Mouse (Mus musculus): ENCODE data around the gene Ambp. TPM values are rescaled to one million over a fixed set of nuclear protein-coding genes. Genes with fewer than 3 reads are reported as not detected.

Ambp gene
- polyA plus RNA-seq (2015; fragmentation: Nextera tagmentation; extraction: Ambion mirVana): 8.2 and 10.6 TPM in 2 replicates

GRCm38 (mm10) chr4:63154699-63155098 lies at the start of gene Ambp:
TSS of gene Ambp (minus strand) at chr4:63154799.
- ATAC-seq (ENCODE audit: low FRiP score, low TSS enrichment) (no peak), DNase-seq (ENCODE audit: low spot score) (no peak)
- WGBS: 64% methylated on average over 5 of the region's 5 CpGs
- H3K4me3 ChIP-seq (ENCODE audit: low read depth, low read length): no peak within 1 kb of the TSS
- H3K36me3 ChIP-seq (ENCODE audit: control insufficient read depth, insufficient read depth, low read length): no peaks in the 10 kb centered on the region
- H3K9me3 ChIP-seq (ENCODE audit: control insufficient read depth, low read length): no peaks in the 10 kb centered on the region
- H3K9ac ChIP-seq (ENCODE audit: low read length): no peak within 1 kb of the TSS
- no peaks in the 10 kb centered on the region for H3K27me3 ChIP-seq (ENCODE audit: control insufficient read depth, insufficient read depth, low read length)
- no peak for TF ChIP-seq CTCF (IDR thresholded peaks at IDR 0.05; ENCODE audit: low read depth)
- TF ChIP-seq EP300 (optimal IDR thresholded peaks at IDR 0.05): no peak
- H3K4me2 ChIP-seq (replicated peaks; ENCODE audit: low read depth): no peak within 1 kb of the TSS
- H3K27ac ChIP-seq (replicated peaks): no peak within 1 kb of the TSS
- H3K4me1 ChIP-seq (replicated peaks; ENCODE audit: control insufficient read depth, insufficient read depth): no peaks in the 10 kb centered on the region

- ATAC-seq (ENCODE audit: low FRiP score, low TSS enrichment): no peak
- no peak for DNase-seq (ENCODE audit: low spot score)
- Histone ChIP-seq H3K9ac (ENCODE audit: low read length) (no peak overlapping the region), H3K4me1 (replicated peaks; ENCODE audit: control insufficient read depth, insufficient read depth) (no peaks in the 10 kb centered on the region), H3K4me3 (ENCODE audit: low read depth, low read length) (no peak overlapping the region), H3K4me2 (replicated peaks; ENCODE audit: low read depth) (no peak overlapping the region), H3K27ac (replicated peaks) (no peak overlapping the region), H3K36me3 (ENCODE audit: control insufficient read depth, insufficient read depth, low read length) (no peaks in the 10 kb centered on the region), H3K9me3 (ENCODE audit: control insufficient read depth, low read length) (no peaks in the 10 kb centered on the region), H3K27me3 (ENCODE audit: control insufficient read depth, insufficient read depth, low read length) (no peaks in the 10 kb centered on the region)
- 84% methylated on average over 7 of the region's 7 CpGs for WGBS
- TF ChIP-seq CTCF (IDR thresholded peaks at IDR 0.05; ENCODE audit: low read depth) (no peak), EP300 (optimal IDR thresholded peaks at IDR 0.05) (no peak)
Measured at GRCm38 (mm10) chr4:63203874-63204273, 49.3 kb upstream of the Ambp start.

- H3K9me3 ChIP-seq (ENCODE audit: control insufficient read depth, low read length): no peaks in the 10 kb centered on the region
- H3K9ac ChIP-seq (ENCODE audit: low read length): no peak overlapping the region
- DNase-seq (ENCODE audit: low spot score) (no peak), ATAC-seq (ENCODE audit: low FRiP score, low TSS enrichment) (peak; percentile 18; the same call in 1 of the 2 replicates)
- H3K4me2 ChIP-seq (replicated peaks; ENCODE audit: low read depth): no peak overlapping the region
- H3K27ac ChIP-seq (replicated peaks): no peak overlapping the region
- no peaks in the 10 kb centered on the region for H3K4me1 ChIP-seq (replicated peaks; ENCODE audit: control insufficient read depth, insufficient read depth)
- H3K36me3 ChIP-seq (ENCODE audit: control insufficient read depth, insufficient read depth, low read length): no peaks in the 10 kb centered on the region
- no peak overlapping the region for H3K4me3 ChIP-seq (ENCODE audit: low read depth, low read length)
- WGBS: 86% methylated on average over 5 of the region's 5 CpGs
- H3K27me3 ChIP-seq (ENCODE audit: control insufficient read depth, insufficient read depth, low read length): no peaks in the 10 kb centered on the region
- no peak for TF ChIP-seq CTCF (IDR thresholded peaks at IDR 0.05; ENCODE audit: low read depth)
- no peak for TF ChIP-seq EP300 (optimal IDR thresholded peaks at IDR 0.05)
Measured at GRCm38 (mm10) chr4:63199366-63199765, 44.8 kb upstream of the Ambp start.

- Histone ChIP-seq H3K4me3 (ENCODE audit: low read depth, low read length) (no peak overlapping the region), H3K4me1 (replicated peaks; ENCODE audit: control insufficient read depth, insufficient read depth) (no peaks in the 10 kb centered on the region), H3K36me3 (ENCODE audit: control insufficient read depth, insufficient read depth, low read length) (no peaks in the 10 kb centered on the region), H3K27ac (replicated peaks) (no peak overlapping the region), H3K9me3 (ENCODE audit: control insufficient read depth, low read length) (no peaks in the 10 kb centered on the region), H3K27me3 (ENCODE audit: control insufficient read depth, insufficient read depth, low read length) (no peaks in the 10 kb centered on the region), H3K9ac (ENCODE audit: low read length) (no peak overlapping the region), H3K4me2 (replicated peaks; ENCODE audit: low read depth) (no peak overlapping the region)
- WGBS: 66% methylated on average over 2 of the region's 2 CpGs
- TF ChIP-seq EP300 (optimal IDR thresholded peaks at IDR 0.05) (no peak), CTCF (IDR thresholded peaks at IDR 0.05; ENCODE audit: low read depth) (no peak)
- no peak for DNase-seq (ENCODE audit: low spot score)
- ATAC-seq (ENCODE audit: low FRiP score, low TSS enrichment): no peak
Measured at GRCm38 (mm10) chr4:63194366-63194765, 39.8 kb upstream of the Ambp start.

GRCm38 (mm10) chr4:63191641-63192040 lies 37.0 kb upstream of the Ambp start:
- H3K9me3 ChIP-seq (ENCODE audit: control insufficient read depth, low read length): no peaks in the 10 kb centered on the region
- no peaks in the 10 kb centered on the region for H3K27me3 ChIP-seq (ENCODE audit: control insufficient read depth, insufficient read depth, low read length)
- H3K4me2 ChIP-seq (replicated peaks; ENCODE audit: low read depth): no peak overlapping the region
- ATAC-seq (ENCODE audit: low FRiP score, low TSS enrichment) (peak; percentile 51; the same call in 1 of the 2 replicates), DNase-seq (ENCODE audit: low spot score) (peak; percentile 56)
- H3K4me1 ChIP-seq (replicated peaks; ENCODE audit: control insufficient read depth, insufficient read depth): no peaks in the 10 kb centered on the region
- 37% methylated on average over 5 of the region's 5 CpGs for WGBS
- no peak overlapping the region for H3K9ac ChIP-seq (ENCODE audit: low read length)
- no peak overlapping the region for H3K4me3 ChIP-seq (ENCODE audit: low read depth, low read length)
- TF ChIP-seq EP300 (optimal IDR thresholded peaks at IDR 0.05) (no peak), CTCF (IDR thresholded peaks at IDR 0.05; ENCODE audit: low read depth) (no peak)
- H3K36me3 ChIP-seq (ENCODE audit: control insufficient read depth, insufficient read depth, low read length): no peaks in the 10 kb centered on the region
- no peak overlapping the region; the same call in 1 of the 2 replicates for H3K27ac ChIP-seq (replicated peaks)

GRCm38 (mm10) chr4:63186281-63186870 lies 31.8 kb upstream of the Ambp start:
- H3K9me3 ChIP-seq (ENCODE audit: control insufficient read depth, low read length): no peaks in the 10 kb centered on the region
- H3K9ac ChIP-seq (ENCODE audit: low read length): no peak overlapping the region
- TF ChIP-seq CTCF (IDR thresholded peaks at IDR 0.05; ENCODE audit: low read depth) (no peak), EP300 (optimal IDR thresholded peaks at IDR 0.05) (no peak)
- H3K27me3 ChIP-seq (ENCODE audit: control insufficient read depth, insufficient read depth, low read length): no peaks in the 10 kb centered on the region
- peak overlapping the region; percentile 67 for H3K27ac ChIP-seq (replicated peaks)
- no peak overlapping the region for H3K4me2 ChIP-seq (replicated peaks; ENCODE audit: low read depth)
- H3K36me3 ChIP-seq (ENCODE audit: control insufficient read depth, insufficient read depth, low read length): no peaks in the 10 kb centered on the region
- WGBS: 48% methylated on average over 21 of the region's 21 CpGs
- peak; percentile 89 for DNase-seq (ENCODE audit: low spot score)
- no peak overlapping the region for H3K4me3 ChIP-seq (ENCODE audit: low read depth, low read length)
- ATAC-seq (ENCODE audit: low FRiP score, low TSS enrichment): peak; percentile 92
- H3K4me1 ChIP-seq (replicated peaks; ENCODE audit: control insufficient read depth, insufficient read depth): no peaks in the 10 kb centered on the region

Data from stomach, postnatal 0 days (tissue).